Mouse (Mus musculus) left cerebral cortex, adult 11 months (tissue): ENCODE results near the gene Cnmd.

Experiments
- DNase-seq: peaks from one replicate; pipeline ENCODE4 v3.0.0; 2022; ENCODE audit warnings: low spot score

Cnmd gene

GRCm38 (mm10) chr14:79662001-79662400 is at the start of gene Cnmd:
Cnmd (minus strand) TSS chr14:79662170.
- DNase-seq = no peak

GRCm38 (mm10) chr14:79711301-79711700 is 49.3 kb upstream of the Cnmd start:
- no peak for DNase-seq

- no peak for DNase-seq
Measured at GRCm38 (mm10) chr14:79703523-79704172, 41.7 kb upstream of the Cnmd start.

GRCm38 (mm10) chr14:79701606-79702005 is 39.6 kb upstream of the Cnmd start:
- DNase-seq = no peak

GRCm38 (mm10) chr14:79701054-79701453 is 39.1 kb upstream of the Cnmd start:
- no peak for DNase-seq

GRCm38 (mm10) chr14:79699381-79699780 is 37.4 kb upstream of the Cnmd start:
- DNase-seq = no peak

GRCm38 (mm10) chr14:79690068-79690844 is 28.3 kb upstream of the Cnmd start:
- DNase-seq = no peak

- no peak for DNase-seq
Measured at GRCm38 (mm10) chr14:79680652-79681051, 18.7 kb upstream of the Cnmd start.

- DNase-seq = no peak
Measured at GRCm38 (mm10) chr14:79677891-79678687, 16.1 kb upstream of the Cnmd start.

GRCm38 (mm10) chr14:79677108-79677753 is 15.3 kb upstream of the Cnmd start:
- no peak for DNase-seq

GRCm38 (mm10) chr14:79673083-79674013 is 11.4 kb upstream of the Cnmd start:
- no peak for DNase-seq

- DNase-seq = no peak
Measured at GRCm38 (mm10) chr14:79672567-79672966, 10.6 kb upstream of the Cnmd start.

- no peak for DNase-seq
Measured at GRCm38 (mm10) chr14:79671008-79671407, 9.0 kb upstream of the Cnmd start.

GRCm38 (mm10) chr14:79661005-79661917 is 709 bp downstream of the Cnmd start:
- DNase-seq = no peak

- DNase-seq = no peak
Measured at GRCm38 (mm10) chr14:79660467-79660866, 1.5 kb downstream of the Cnmd start.

- DNase-seq = no peak
Measured at GRCm38 (mm10) chr14:79658748-79659508, 3.0 kb downstream of the Cnmd start.

- DNase-seq = peak; percentile 31
Measured at GRCm38 (mm10) chr14:79658286-79658685, 3.7 kb downstream of the Cnmd start.

- no peak for DNase-seq
Measured at GRCm38 (mm10) chr14:79652654-79653053, 9.3 kb downstream of the Cnmd start.

- no peak for DNase-seq
Measured at GRCm38 (mm10) chr14:79649680-79650079, 12.3 kb downstream of the Cnmd start.
